Mouse (Mus musculus): ENCODE measurements around the gene Olfr735.

- TF ChIP-seq CTCF (IDR thresholded peaks at IDR 0.05; ENCODE audit: control insufficient read depth, insufficient read depth, insufficient replicate concordance, low read depth, low read length) (no peak), POLR2A (IDR thresholded peaks at IDR 0.05; ENCODE audit: control insufficient read depth, low read depth, low read length) (no peak)
Observed at GRCm38 (mm10) chr14:50360480-50360879, 11.8 kb upstream of the Olfr735 start.
